Mouse (Mus musculus) c-Kit-negative CD71-positive TER-119-positive erythroid progenitor cells, embryonic 14.5 days (primary cell): ENCODE measurements around the gene Mpp2.

Experiments
- DNase-seq: peaks from one replicate; pipeline ENCODE4 v3.0.0-alpha.2; 2013; ENCODE audit warnings: low read depth, low spot score

Gene Mpp2

DNA sequence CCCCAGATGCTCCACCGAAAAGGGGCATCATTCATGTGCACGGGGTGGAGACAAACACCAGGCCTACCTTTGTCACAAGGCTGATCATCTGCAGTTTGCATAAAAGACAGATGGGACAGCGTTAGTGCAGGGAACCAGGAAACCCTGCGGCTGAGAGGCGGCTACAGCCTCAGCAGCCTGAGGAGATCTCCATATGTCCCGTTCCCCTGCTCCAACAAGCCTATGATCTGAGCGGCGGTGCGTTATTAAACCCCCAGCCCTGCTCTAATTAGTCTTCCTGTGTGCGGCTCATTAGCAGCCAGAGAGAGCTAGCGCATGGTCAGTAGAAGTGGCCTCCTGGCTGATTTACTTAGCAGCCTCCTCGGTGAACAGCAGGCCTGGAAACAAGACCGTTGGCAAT, 78.2 kb downstream of the Mpp2 start:
- DNase-seq, result no peak

DNA sequence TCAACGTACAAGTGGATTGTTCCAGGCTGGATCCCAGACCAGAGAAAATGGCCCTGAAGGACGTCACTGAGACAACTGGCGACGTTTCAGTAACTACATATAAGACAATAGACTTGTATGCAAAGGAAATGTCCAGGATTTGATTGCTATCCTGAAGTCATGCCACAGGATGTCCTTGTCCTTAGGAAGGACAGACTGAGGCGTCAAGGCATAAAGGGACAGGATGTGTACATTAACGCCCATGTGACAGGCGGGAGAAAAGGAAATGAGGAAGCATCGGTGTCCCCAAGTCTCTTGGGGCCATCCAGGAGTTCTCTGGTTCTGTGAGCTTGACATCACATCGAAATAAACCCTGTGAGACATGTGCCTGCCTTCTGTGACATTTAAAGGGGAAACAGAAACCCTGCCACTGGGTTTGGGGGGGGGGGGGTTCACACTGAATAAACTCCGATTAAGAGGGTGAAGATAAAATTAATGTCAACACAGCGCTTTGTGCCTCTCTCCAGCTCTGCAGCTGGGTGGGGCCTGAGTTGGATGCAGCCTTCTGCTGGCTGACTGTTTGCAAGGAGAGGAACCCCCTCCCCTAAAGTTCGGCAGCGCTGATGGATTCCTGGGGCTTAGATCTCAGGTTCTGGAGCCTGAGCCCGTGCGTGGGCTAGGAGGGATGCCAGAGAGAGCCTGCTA, 79.2 kb downstream of the Mpp2 start:
- DNase-seq, result no peak

DNA sequence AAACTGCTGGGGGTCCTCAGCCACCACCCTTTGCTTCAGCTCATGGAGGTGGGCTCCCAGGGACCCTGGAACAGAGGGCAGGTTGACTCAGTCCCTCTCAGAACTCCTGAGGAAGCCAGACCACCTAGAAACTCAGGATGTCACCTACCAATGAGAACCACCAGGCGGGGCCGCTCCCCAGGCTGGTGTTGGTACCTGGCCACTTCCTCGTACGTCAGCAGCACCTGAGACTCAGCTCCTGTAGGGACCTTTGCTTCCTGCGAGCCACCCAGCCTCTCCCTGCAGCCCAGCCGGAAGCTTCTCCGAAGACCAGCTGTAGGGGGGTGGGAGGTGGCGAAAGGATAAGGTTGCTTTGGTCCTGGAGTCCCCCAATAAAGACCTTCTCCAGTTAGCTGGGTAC, 79.9 kb downstream of the Mpp2 start:
- no peak for DNase-seq
